Mouse (Mus musculus): ENCODE results near the gene Nrp2. TPM values are rescaled to one million over a fixed set of nuclear protein-coding genes. Genes with fewer than 3 reads are reported as not detected.

Gene Nrp2
- polyA plus RNA-seq, 1 experiment from 2014 or later: 26.0 TPM

- Histone ChIP-seq H3K4me3 (peak overlapping the region; percentile 66), H3K4me2 (replicated peaks) (peak overlapping the region; percentile 91), H3K9ac (replicated peaks) (peak overlapping the region; percentile 68), H3K36me3 (no peaks in the 10 kb centered on the region), H3K4me1 (peaks cover 55% of the 10 kb centered on the region), H3K27me3 (peaks cover 92% of the 10 kb centered on the region), H3K27ac (replicated peaks) (peak overlapping the region; percentile 39), H3K9me3 (no peaks in the 10 kb centered on the region)
- peak; percentile 63 for ATAC-seq (ENCODE audit: low FRiP score, low read depth)
- WGBS: under 1% methylated on average over 73 of the region's 73 CpGs
Measured at GRCm38 (mm10) chr1:62706085-62707021, 3.3 kb downstream of the Nrp2 start.

- Histone ChIP-seq H3K4me2 (replicated peaks) (peak overlapping the region; percentile 91), H3K4me3 (peak overlapping the region; percentile 66), H3K36me3 (no peaks in the 10 kb centered on the region), H3K27ac (replicated peaks) (0 out of 2 replicates have a peak overlapping the region, but pooled peaks have one; percentile 39), H3K4me1 (peaks cover 55% of the 10 kb centered on the region), H3K9ac (replicated peaks) (peak overlapping the region; percentile 68), H3K9me3 (no peaks in the 10 kb centered on the region), H3K27me3 (peaks cover 82% of the 10 kb centered on the region)
- no peak for ATAC-seq (ENCODE audit: low FRiP score, low read depth)
- 1% methylated on average over 35 of the region's 35 CpGs for WGBS
Measured at GRCm38 (mm10) chr1:62707101-62707912, 4.2 kb downstream of the Nrp2 start.

- 7% methylated on average over 17 of the region's 17 CpGs for WGBS
- Histone ChIP-seq H3K9me3 (no peaks in the 10 kb centered on the region), H3K4me3 (peak overlapping the region; percentile 66), H3K9ac (replicated peaks) (peak overlapping the region; percentile 68), H3K27ac (replicated peaks) (no peak overlapping the region), H3K4me2 (replicated peaks) (peak overlapping the region; percentile 91), H3K4me1 (peaks cover 55% of the 10 kb centered on the region), H3K27me3 (peaks cover 75% of the 10 kb centered on the region), H3K36me3 (no peaks in the 10 kb centered on the region)
- ATAC-seq (ENCODE audit: low FRiP score, low read depth): no peak
Measured at GRCm38 (mm10) chr1:62707913-62708860, 5.1 kb downstream of the Nrp2 start.

- Histone ChIP-seq H3K27me3 (peaks cover 62% of the 10 kb centered on the region), H3K27ac (replicated peaks) (no peak overlapping the region), H3K4me2 (replicated peaks) (no peak overlapping the region), H3K9me3 (no peaks in the 10 kb centered on the region), H3K9ac (replicated peaks) (no peak overlapping the region), H3K4me1 (peaks cover 41% of the 10 kb centered on the region), H3K4me3 (no peak overlapping the region), H3K36me3 (no peaks in the 10 kb centered on the region)
- ATAC-seq (ENCODE audit: low FRiP score, low read depth): no peak
- 47% methylated on average over 5 of the region's 5 CpGs for WGBS
Measured at GRCm38 (mm10) chr1:62709770-62710335, 6.8 kb downstream of the Nrp2 start.

GRCm38 (mm10) chr1:62713021-62713676 lies 10.1 kb downstream of the Nrp2 start:
- no peaks in the 10 kb centered on the region for H3K9me3 ChIP-seq
- no peak overlapping the region for H3K9ac ChIP-seq (replicated peaks)
- 85% methylated on average over 17 of the region's 17 CpGs for WGBS
- H3K27me3 ChIP-seq: peaks cover 35% of the 10 kb centered on the region
- H3K27ac ChIP-seq (replicated peaks): no peak overlapping the region
- no peak overlapping the region for H3K4me3 ChIP-seq
- no peak overlapping the region for H3K4me2 ChIP-seq (replicated peaks)
- ATAC-seq (ENCODE audit: low FRiP score, low read depth): no peak
- H3K36me3 ChIP-seq: no peaks in the 10 kb centered on the region
- H3K4me1 ChIP-seq: peaks cover 25% of the 10 kb centered on the region

- H3K4me1 ChIP-seq: peaks cover 21% of the 10 kb centered on the region
- no peak overlapping the region for H3K9ac ChIP-seq (replicated peaks)
- H3K27me3 ChIP-seq: peaks cover 27% of the 10 kb centered on the region
- H3K4me2 ChIP-seq (replicated peaks): no peak overlapping the region
- no peak for ATAC-seq (ENCODE audit: low FRiP score, low read depth)
- H3K27ac ChIP-seq (replicated peaks): no peak overlapping the region
- 95% methylated on average over 1 of the region's 1 CpGs for WGBS
- H3K4me3 ChIP-seq: no peak overlapping the region
- H3K9me3 ChIP-seq: no peaks in the 10 kb centered on the region
- no peaks in the 10 kb centered on the region for H3K36me3 ChIP-seq
Measured at GRCm38 (mm10) chr1:62715004-62715403, 11.9 kb downstream of the Nrp2 start.

GRCm38 (mm10) chr1:62715692-62716091 lies 12.6 kb downstream of the Nrp2 start:
- Histone ChIP-seq H3K4me3 (no peak overlapping the region), H3K27me3 (peaks cover 21% of the 10 kb centered on the region), H3K4me1 (peaks cover 18% of the 10 kb centered on the region), H3K36me3 (no peaks in the 10 kb centered on the region), H3K27ac (replicated peaks) (no peak overlapping the region), H3K9me3 (no peaks in the 10 kb centered on the region), H3K4me2 (replicated peaks) (no peak overlapping the region), H3K9ac (replicated peaks) (no peak overlapping the region)
- ATAC-seq (ENCODE audit: low FRiP score, low read depth): no peak
- WGBS: 53% methylated on average over 4 of the region's 4 CpGs

- Histone ChIP-seq H3K4me2 (replicated peaks) (no peak overlapping the region), H3K36me3 (no peaks in the 10 kb centered on the region), H3K27me3 (peaks cover 26% of the 10 kb centered on the region), H3K9me3 (no peaks in the 10 kb centered on the region), H3K27ac (replicated peaks) (no peak overlapping the region), H3K9ac (replicated peaks) (no peak overlapping the region), H3K4me3 (no peak overlapping the region), H3K4me1 (peaks cover 25% of the 10 kb centered on the region)
- ATAC-seq (ENCODE audit: low FRiP score, low read depth): no peak
- 32% methylated on average over 10 of the region's 10 CpGs for WGBS
Measured at GRCm38 (mm10) chr1:62716836-62717478, 13.9 kb downstream of the Nrp2 start.

GRCm38 (mm10) chr1:62717552-62718236 lies 14.6 kb downstream of the Nrp2 start:
- Histone ChIP-seq H3K4me3 (no peak overlapping the region), H3K9me3 (no peaks in the 10 kb centered on the region), H3K9ac (replicated peaks) (no peak overlapping the region), H3K27ac (replicated peaks) (no peak overlapping the region), H3K4me2 (replicated peaks) (no peak overlapping the region), H3K4me1 (peaks cover 25% of the 10 kb centered on the region), H3K27me3 (peaks cover 27% of the 10 kb centered on the region), H3K36me3 (no peaks in the 10 kb centered on the region)
- ATAC-seq (ENCODE audit: low FRiP score, low read depth): no peak
- WGBS: 46% methylated on average over 13 of the region's 13 CpGs

- peaks cover 27% of the 10 kb centered on the region for H3K27me3 ChIP-seq
- no peak for ATAC-seq (ENCODE audit: low FRiP score, low read depth)
- no peak overlapping the region for H3K27ac ChIP-seq (replicated peaks)
- no peak overlapping the region for H3K9ac ChIP-seq (replicated peaks)
- H3K4me3 ChIP-seq: no peak overlapping the region
- peaks cover 25% of the 10 kb centered on the region for H3K4me1 ChIP-seq
- H3K9me3 ChIP-seq: no peaks in the 10 kb centered on the region
- 65% methylated on average over 5 of the region's 5 CpGs for WGBS
- H3K36me3 ChIP-seq: no peaks in the 10 kb centered on the region
- no peak overlapping the region for H3K4me2 ChIP-seq (replicated peaks)
Measured at GRCm38 (mm10) chr1:62718237-62718571, 15.1 kb downstream of the Nrp2 start.
